In the genomic region with DNA sequence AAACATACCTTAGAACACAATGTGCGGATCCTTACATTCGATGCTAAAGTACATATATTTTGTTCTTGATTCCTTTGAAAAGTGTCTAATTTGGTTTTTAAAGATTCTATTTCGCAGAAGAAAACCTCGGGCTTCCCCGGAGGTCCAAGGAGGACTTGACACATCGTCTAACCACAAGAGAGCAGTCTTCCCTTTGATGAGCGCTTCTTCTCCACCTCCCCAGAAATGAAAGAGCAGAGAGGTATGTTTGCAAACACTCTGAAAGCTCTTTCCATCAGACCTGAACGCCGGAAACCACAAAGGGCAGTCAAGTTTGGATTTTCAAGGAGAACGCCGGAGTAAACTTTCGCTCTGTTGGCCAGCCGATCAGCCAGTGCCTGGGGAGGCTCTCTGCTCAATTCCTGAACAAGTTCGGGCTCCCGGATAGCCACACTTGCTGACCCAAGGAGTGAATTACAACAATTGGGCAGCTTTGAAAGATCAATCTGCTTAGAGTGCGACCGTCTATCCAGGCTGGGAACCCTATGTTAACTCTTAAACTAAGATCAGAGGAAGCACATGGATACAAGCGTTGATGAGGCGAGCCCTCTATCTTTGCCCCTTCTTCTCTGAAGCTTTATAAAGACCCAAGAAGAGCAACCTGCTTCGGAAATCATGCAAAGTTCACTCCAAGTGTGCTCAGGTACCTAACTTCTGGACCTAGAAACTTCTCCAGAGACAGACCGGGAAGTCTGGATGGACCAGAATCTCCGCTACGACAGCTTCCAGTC, we compare ENCODE assay signal across 8 mouse cellular contexts. TPM values are rescaled to one million over a fixed set of nuclear protein-coding genes. Genes with fewer than 3 reads are reported as not detected.
DNase-seq lines count a peak whose midpoint lies in the region; ATAC-seq and TF ChIP-seq lines count a peak whose summit lies in the region.

A gene (plus strand): TSS at position 6 of the 770 bp plus-strand sequence.

- no peak for TF ChIP-seq EP300 in heart, postnatal 0 days (IDR thresholded peaks at IDR 0.05; ENCODE audit: low read depth)

- peak within 1 kb of the TSS; percentile 92 for H3K4me2 ChIP-seq in heart, postnatal 0 days (ENCODE audit: low read depth, low read length)
- peak within 1 kb of the TSS; percentile 83 for H3K4me2 ChIP-seq in midbrain, embryonic 12.5 days (replicated peaks)

- TF ChIP-seq CTCF in heart, postnatal 0 days (IDR thresholded peaks at IDR 0.05; ENCODE audit: low read depth): no peak

- no peak within 1 kb of the TSS for H3K27ac ChIP-seq in brown adipose tissue, adult 24 weeks (replicated peaks; ENCODE audit: low read depth, low read length)
- H3K27ac ChIP-seq in heart, postnatal 0 days (ENCODE audit: low read depth): no peak within 1 kb of the TSS
- H3K27ac ChIP-seq in midbrain, embryonic 12.5 days (replicated peaks): no peak within 1 kb of the TSS

- H3K27me3 ChIP-seq in heart, postnatal 0 days (ENCODE audit: control insufficient read depth, insufficient read depth, low read length): peaks cover 22% of the 10 kb centered on the region
- peaks cover 28% of the 10 kb centered on the region for H3K27me3 ChIP-seq in midbrain, embryonic 12.5 days

- H3K36me3 ChIP-seq in heart, postnatal 0 days (replicated peaks; ENCODE audit: control insufficient read depth, insufficient read depth, low read length): no peaks in the 10 kb centered on the region
- H3K36me3 ChIP-seq in midbrain, embryonic 12.5 days: no peaks in the 10 kb centered on the region

- H3K9ac ChIP-seq in heart, postnatal 0 days (replicated peaks; ENCODE audit: low read depth, low read length): no peak within 1 kb of the TSS
- H3K9ac ChIP-seq in midbrain, embryonic 12.5 days (replicated peaks): peak within 1 kb of the TSS; percentile 45

- H3K9me3 ChIP-seq in heart, postnatal 0 days (replicated peaks; ENCODE audit: control insufficient read depth, low read length): no peaks in the 10 kb centered on the region
- H3K9me3 ChIP-seq in midbrain, embryonic 12.5 days: no peaks in the 10 kb centered on the region

- 3% methylated on average over 23 of the region's 23 CpGs for WGBS in heart, postnatal 0 days
- WGBS in midbrain, embryonic 12.5 days: 1% methylated on average over 23 of the region's 23 CpGs

- no peak for ATAC-seq in heart, postnatal 0 days (ENCODE audit: insufficient read depth, low read depth)
- no peak for ATAC-seq in midbrain, embryonic 12.5 days (ENCODE audit: low FRiP score, low read depth)

- peak; percentile 40 for DNase-seq in cerebellum, adult 9-10 months
- no peak for DNase-seq in cerebellum, adult 11-12 months
- DNase-seq in A20 (ENCODE audit: low read depth, low spot score): peak; percentile 69
- no peak for DNase-seq in heart, postnatal 0 days (ENCODE audit: low spot score)
- DNase-seq in kidney, postnatal 36 days: peak; percentile 12 to 36
- no peak for DNase-seq in urinary bladder, adult 2 months (ENCODE audit: low spot score)

- H3K4me1 ChIP-seq in brown adipose tissue, adult 24 weeks (ENCODE audit: control insufficient read depth, insufficient read depth, insufficient read length, low read length): no peaks in the 10 kb centered on the region
- H3K4me1 ChIP-seq in heart, postnatal 0 days (ENCODE audit: control insufficient read depth, insufficient read depth): peaks cover 12% of the 10 kb centered on the region; the same call in 1 of the 2 replicates
- peaks cover 18% of the 10 kb centered on the region for H3K4me1 ChIP-seq in midbrain, embryonic 12.5 days

- peak within 1 kb of the TSS; percentile 60 for H3K4me3 ChIP-seq in brown adipose tissue, adult 24 weeks (ENCODE audit: insufficient read depth, low read depth, low read length)
- peak within 1 kb of the TSS; percentile 56 for H3K4me3 ChIP-seq in heart, postnatal 0 days (ENCODE audit: low read depth, low read length)
- H3K4me3 ChIP-seq in midbrain, embryonic 12.5 days: peak within 1 kb of the TSS; percentile 57

RNA-seq across cellular contexts. Expression of the gene that starts here (rescaled TPM):
- not detected in 2 replicates for polyA plus RNA-seq in brown adipose tissue, adult 24 weeks (2012; ENCODE audit: insufficient read depth, insufficient read length, missing spikeins)
- total RNA-seq in heart, postnatal 0 days (2014; rRNA removed; ENCODE audit: low replicate concordance): not detected in 2 replicates
- polyA plus RNA-seq in heart, postnatal 0 days (2015; fragmentation: Nextera tagmentation; extraction: Ambion mirVana): not detected in 2 replicates
- 0.40 and 0.51 TPM in 2 replicates for polyA plus RNA-seq in midbrain, embryonic 12.5 days (2016; fragmentation: Nextera tagmentation; extraction: Ambion mirVana)
- polyA plus RNA-seq in urinary bladder, adult 2 months (2012; rRNA removed): 0.04 TPM in 1 of 2 replicates, not detected in the other

Comparison
In these comparisons a context has a peak if more than half of its experiments do, and no peak if none do; other contexts are left out.
1. DNase-seq: peak in cerebellum, adult 9-10 months (single experiment), A20 (single experiment) and kidney, postnatal 36 days (2 of 2); none in cerebellum, adult 11-12 months (single experiment), heart, postnatal 0 days (single experiment) and urinary bladder, adult 2 months (single experiment).
2. Peak in every context shown above with its lines, with median percentiles within 50 percentile points of each other: H3K4me3 ChIP-seq.